Mouse (Mus musculus) CH12.LX (cell line): ENCODE results near the gene Grin3a. TPM values are rescaled to one million over a fixed set of nuclear protein-coding genes. Genes with fewer than 3 reads are reported as not detected.

Experiments used
- DNase-seq: peaks from one replicate; pipeline ENCODE4 v3.0.0-alpha.2; 2013; ENCODE audit errors: extremely low read depth
- H3K27ac ChIP-seq: 2 replicates; pipeline ENCODE4 v1.5.1; 2012; ENCODE audit warnings: low read depth, mild to moderate bottlenecking, control low read depth, moderate library complexity; ENCODE audit not compliant: insufficient read depth
- H3K27me3 ChIP-seq: replicated peaks from 2 replicates; pipeline ENCODE3; 2012; ENCODE audit warnings: inconsistent platforms
- H3K36me3 ChIP-seq, 2 experiments: replicated peaks in 1 of 2; 2 replicates each; pipeline versions ENCODE3 to v1.6.1; 2012; ENCODE audit warnings: inconsistent platforms in 1 of 2, low read length in 1 of 2, mild to moderate bottlenecking in 1 of 2, mixed read lengths in 1 of 2, moderate library complexity in 1 of 2; ENCODE audit not compliant: control insufficient read depth in 1 of 2, insufficient read depth in 1 of 2
- H3K4me1 ChIP-seq, 2 experiments: 2 replicates each; pipeline ENCODE4 v1.6.1; 2012; ENCODE audit warnings: inconsistent platforms in 1 of 2, moderate library complexity in 1 of 2; ENCODE audit not compliant: insufficient read depth in 2 of 2, control insufficient read depth in 1 of 2
- H3K4me2 ChIP-seq: 2 replicates; pipeline ENCODE4 v1.6.1; 2012; ENCODE audit warnings: low read depth, mild to moderate bottlenecking, control low read depth; ENCODE audit not compliant: poor library complexity, insufficient read depth, severe bottlenecking
- H3K4me3 ChIP-seq, 3 experiments: fragments of 150-350 bp in 1 of 3; sonication (generic) in 1 of 3; replicated peaks in 1 of 3; 2 replicates each; pipeline versions ENCODE3 to v1.5.1; 2011 to 2012; ENCODE audit warnings: low read depth in 2 of 3, low read length in 2 of 3, mild to moderate bottlenecking in 2 of 3, moderate library complexity in 2 of 3, control low read depth in 1 of 3, improper control_type of control experiment in 1 of 3, inconsistent platforms in 1 of 3, mixed read lengths in 1 of 3; ENCODE audit not compliant: poor library complexity in 1 of 3
- H3K79me2 ChIP-seq: replicated peaks from 2 replicates; pipeline ENCODE4 v1.6.1; 2012; ENCODE audit warnings: mild to moderate bottlenecking, moderate library complexity; ENCODE audit not compliant: control insufficient read depth, poor library complexity, insufficient read depth, severe bottlenecking; ENCODE audit errors: extremely low read depth
- H3K9ac ChIP-seq: 2 replicates; pipeline ENCODE4 v1.6.1; 2012; ENCODE audit warnings: low read depth, mild to moderate bottlenecking, control low read depth, moderate library complexity; ENCODE audit not compliant: insufficient read depth
- H3K9me3 ChIP-seq: replicated peaks from 2 replicates; pipeline ENCODE3; 2012; ENCODE audit warnings: low read length, inconsistent platforms, mixed read lengths
- BHLHE40 ChIP-seq: IDR thresholded peaks from 2 replicates; pipeline ENCODE4 v1.6.1; 2011; ENCODE audit warnings: mild to moderate bottlenecking, low read depth, low read length, improper control_type of control experiment
- CHD2 ChIP-seq: IDR thresholded peaks from 2 replicates; pipeline ENCODE4 v1.6.1; 2011; ENCODE audit warnings: low read length, improper control_type of control experiment
- E2F4 ChIP-seq: IDR thresholded peaks from 2 replicates; pipeline ENCODE4 v1.6.1; 2011; ENCODE audit warnings: low read depth, low read length, improper control_type of control experiment; ENCODE audit not compliant: insufficient replicate concordance
- EP300 ChIP-seq: IDR thresholded peaks from 2 replicates; pipeline ENCODE4 v1.6.1; 2011; ENCODE audit warnings: low read length, improper control_type of control experiment
- ETS1 ChIP-seq: conservative IDR thresholded peaks from 2 replicates; pipeline ENCODE4 v1.6.1; 2012; ENCODE audit warnings: low read depth, mild to moderate bottlenecking, inconsistent platforms, low read length, improper control_type of control experiment, moderate library complexity
- JUN ChIP-seq: IDR thresholded peaks from 2 replicates; pipeline ENCODE4 v1.6.1; 2011; ENCODE audit warnings: low read depth, mild to moderate bottlenecking, low read length, improper control_type of control experiment, moderate library complexity; ENCODE audit not compliant: insufficient read depth
- JUND ChIP-seq: conservative IDR thresholded peaks from 2 replicates; pipeline ENCODE4 v1.6.1; 2011; ENCODE audit warnings: low read depth, low read length, improper control_type of control experiment
- MAZ ChIP-seq: IDR thresholded peaks from 2 replicates; pipeline ENCODE4 v1.6.1; 2012; ENCODE audit warnings: low read depth, mild to moderate bottlenecking, inconsistent platforms, low read length, improper control_type of control experiment, moderate library complexity
- MYC ChIP-seq: IDR thresholded peaks from 2 replicates; pipeline ENCODE4 v1.6.1; 2011; ENCODE audit warnings: low read depth, mild to moderate bottlenecking, improper control_type of control experiment, low read length
- RAD21 ChIP-seq: IDR thresholded peaks from 2 replicates; pipeline ENCODE4 v1.6.1; 2011; ENCODE audit warnings: low read depth, mild to moderate bottlenecking, low read length, improper control_type of control experiment, moderate library complexity
- RCOR1 ChIP-seq: conservative IDR thresholded peaks from 2 replicates; pipeline ENCODE4 v1.6.1; 2012; ENCODE audit warnings: low read depth, mild to moderate bottlenecking, inconsistent platforms, low read length, improper control_type of control experiment
- SIN3A ChIP-seq: IDR thresholded peaks from 2 replicates; pipeline ENCODE4 v1.6.1; 2012; ENCODE audit warnings: low read length, improper control_type of control experiment, inconsistent platforms
- SMC3 ChIP-seq: IDR thresholded peaks from 2 replicates; pipeline ENCODE4 v1.6.1; 2011; ENCODE audit warnings: low read depth, low read length, improper control_type of control experiment
- UBTF ChIP-seq: IDR thresholded peaks from 2 replicates; pipeline ENCODE4 v1.6.1; 2012; ENCODE audit warnings: low read depth, mild to moderate bottlenecking, inconsistent platforms, low read length, improper control_type of control experiment, moderate library complexity
- USF1 ChIP-seq: IDR thresholded peaks from 2 replicates; pipeline ENCODE4 v1.6.1; 2014; ENCODE audit warnings: low read depth, mild to moderate bottlenecking, inconsistent platforms, low read length, improper control_type of control experiment
- ZKSCAN1 ChIP-seq: IDR thresholded peaks from 2 replicates; pipeline ENCODE4 v1.6.1; 2012; ENCODE audit warnings: low read depth, inconsistent platforms, low read length, improper control_type of control experiment, borderline replicate concordance
- ZMIZ1 ChIP-seq: IDR thresholded peaks from 2 replicates; pipeline ENCODE4 v1.6.1; 2012; ENCODE audit warnings: low read depth, mild to moderate bottlenecking, inconsistent platforms, low read length, improper control_type of control experiment
- ZNF384 ChIP-seq: IDR thresholded peaks from 2 replicates; pipeline ENCODE4 v1.6.1; 2012; ENCODE audit warnings: low read depth, low read length, improper control_type of control experiment, inconsistent platforms
- dilution Hi-C: fragments of 300-500 bp; cut with MboI; formaldehyde crosslinking; loops from 2 replicates; pipeline ENCODE4 v1.14.3; 2020; ENCODE audit warnings: low sequenced_read_pairs; ENCODE audit not compliant: extremely low pct_unique_long_range_greater_than_20kb, extremely low pct_ligation_motif_present
- in situ Hi-C: fragments of 300-500 bp; cut with MboI; formaldehyde crosslinking; loops from 3 replicates; pipeline ENCODE4 v1.14.3; 2019; ENCODE audit warnings: low sequenced_read_pairs, low pct_ligation_motif_present, low pct_unique_long_range_greater_than_20kb, mixed read lengths
- polyA plus RNA-seq: library from polyadenylated mRNA; unstranded; fragments of >175 nt; gene quantifications from 2 replicates; pipeline ENCODE4 v1.2.1, GENCODE M21; 2012; ENCODE audit warnings: low read depth; ENCODE audit not compliant: insufficient read length
- total RNA-seq, 2 experiments: library from RNA; depleted of rRNA; stranded (reverse); fragments of 300-350 nt in 1 of 2; fragments of >200 nt in 1 of 2; gene quantifications; 2 replicates each; pipeline ENCODE4 v1.2.3; 2012 to 2014

The Grin3a gene
- total RNA-seq (2012; rRNA removed) (under 0.01 TPM in 1 of 2 replicates, not detected in the other), total RNA-seq (2014; rRNA removed) (not detected in 2 replicates), polyA plus RNA-seq (0.06 TPM in 1 of 2 replicates, not detected in the other)

- no peak within 1 kb of the TSS for H3K4me2 ChIP-seq
- TF ChIP-seq RAD21 (no peak), ZKSCAN1 (no peak), USF1 (no peak), UBTF (no peak), JUN (no peak), ETS1 (no peak), EP300 (no peak), E2F4 (no peak), SIN3A (no peak), ZNF384 (no peak), BHLHE40 (no peak), MAZ (no peak), MYC (no peak), RCOR1 (no peak), ZMIZ1 (no peak), SMC3 (no peak)
- no peak for DNase-seq
- no peak within 1 kb of the TSS for H3K4me3 ChIP-seq
- H3K79me2 ChIP-seq = no peaks in the 10 kb centered on the region
- no peaks in the 10 kb centered on the region for H3K27me3 ChIP-seq
- peaks cover 17% of the 10 kb centered on the region for H3K9me3 ChIP-seq
- H3K9ac ChIP-seq = no peak within 1 kb of the TSS
- in situ Hi-C loops (no loop called here), dilution Hi-C loops (no loop called here)
- no peak within 1 kb of the TSS for H3K27ac ChIP-seq
- H3K4me1 ChIP-seq = no peaks in the 10 kb centered on the region
- H3K36me3 ChIP-seq = no peaks in the 10 kb centered on the region
Observed at GRCm38 (mm10) chr4:49845612-49845985, at the start of gene Grin3a. Gene Grin3a, minus strand, starts transcription at chr4:49845744.

- in situ Hi-C loops = no loop called here
- no peaks in the 10 kb centered on the region for H3K4me1 ChIP-seq
- no peak for DNase-seq
- no peaks in the 10 kb centered on the region for H3K36me3 ChIP-seq
- H3K27me3 ChIP-seq = no peaks in the 10 kb centered on the region
- H3K9me3 ChIP-seq = peaks cover 2% of the 10 kb centered on the region
- no peak overlapping the region for H3K9ac ChIP-seq
- H3K79me2 ChIP-seq = no peaks in the 10 kb centered on the region
- dilution Hi-C loops = no loop called here
- H3K27ac ChIP-seq = no peak overlapping the region
- no peak overlapping the region for H3K4me3 ChIP-seq
- no peak for TF ChIP-seq JUND
- no peak for TF ChIP-seq CHD2
- TF ChIP-seq, all 38 proteins: peak for 0
- H3K4me2 ChIP-seq = no peak overlapping the region
Observed at GRCm38 (mm10) chr4:49891835-49892301, 46.3 kb upstream of the Grin3a start.
